Mouse (Mus musculus) MEL-GATA-1-ER (cell line): ENCODE measurements at regions not wholly inside any gene's neighbourhood (a gene's known extent, or its start where the extent isn't known, plus 50 kb on each side); places are given as distances from the start of the nearest gene placed in this dataset.

Experiments
- DNase-seq: peaks from one replicate; pipeline ENCODE4 v3.0.0-alpha.2; 2012; ENCODE audit warnings: low read depth; ENCODE audit errors: extremely low read depth

DNA sequence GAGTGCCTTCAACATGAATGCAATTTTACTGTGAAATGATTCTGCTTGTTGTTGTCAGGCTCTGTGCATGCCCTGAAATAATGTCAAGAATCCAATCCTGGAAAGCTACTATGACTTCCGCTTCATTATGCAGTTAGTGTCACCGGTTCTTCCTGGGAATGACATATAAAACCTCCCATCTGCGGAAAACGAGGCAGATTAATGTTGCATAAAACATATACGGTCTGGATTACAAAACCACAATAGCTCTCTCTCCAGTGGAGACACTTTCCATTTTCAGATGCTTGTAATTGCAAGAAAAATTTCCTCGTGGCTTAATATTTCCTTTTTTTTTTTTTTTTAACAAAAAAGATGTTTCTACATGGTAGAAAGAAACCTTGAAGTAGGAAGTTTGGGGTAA, 198.2 kb upstream of the Chl1 start:
- DNase-seq = no peak

DNA sequence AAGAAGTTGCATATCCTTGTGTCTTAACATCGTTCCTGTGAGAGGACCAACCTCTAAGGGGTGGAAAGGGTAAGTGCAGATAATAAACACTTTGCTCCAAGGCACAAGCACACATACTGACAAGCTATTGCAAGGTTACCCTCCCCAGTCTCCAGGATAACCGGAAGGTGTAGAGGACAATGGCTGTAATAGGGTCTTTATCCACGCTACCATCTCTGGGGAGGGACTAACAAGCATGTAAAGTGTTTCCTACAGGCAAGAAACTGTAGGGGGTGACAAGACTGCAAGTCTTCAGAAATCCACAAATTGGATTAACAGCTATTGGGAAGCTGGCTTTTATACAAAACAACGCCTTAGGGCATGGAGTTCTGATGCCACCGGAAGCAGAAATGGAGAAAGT, 197.5 kb upstream of the Chl1 start:
- no peak for DNase-seq

GRCm38 (mm10) chr6:103318081-103318480, 192.3 kb upstream of the Chl1 start:
- no peak for DNase-seq

- DNase-seq = no peak
Measured at GRCm38 (mm10) chr6:103318677-103319359, 191.6 kb upstream of the Chl1 start.

DNA sequence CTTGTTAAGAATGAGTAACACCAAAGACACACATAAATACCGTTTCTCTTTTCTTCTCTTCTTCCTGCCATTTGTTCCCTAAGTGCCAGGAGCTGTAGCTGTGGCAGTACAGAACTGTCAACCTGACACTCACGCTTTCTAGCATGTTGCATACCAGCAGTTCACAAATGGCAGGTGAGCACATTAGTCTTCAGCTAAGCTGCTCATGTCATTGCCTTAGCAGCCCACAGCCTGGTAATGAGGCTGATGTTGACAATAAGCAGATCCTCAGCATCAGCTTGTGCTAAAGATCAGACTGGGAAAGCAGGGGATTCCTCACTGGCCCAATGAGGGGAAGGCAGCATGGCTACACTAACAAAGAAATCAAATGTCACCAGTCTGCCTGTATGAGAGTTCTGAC, 190.4 kb upstream of the Chl1 start:
- DNase-seq = no peak

DNA sequence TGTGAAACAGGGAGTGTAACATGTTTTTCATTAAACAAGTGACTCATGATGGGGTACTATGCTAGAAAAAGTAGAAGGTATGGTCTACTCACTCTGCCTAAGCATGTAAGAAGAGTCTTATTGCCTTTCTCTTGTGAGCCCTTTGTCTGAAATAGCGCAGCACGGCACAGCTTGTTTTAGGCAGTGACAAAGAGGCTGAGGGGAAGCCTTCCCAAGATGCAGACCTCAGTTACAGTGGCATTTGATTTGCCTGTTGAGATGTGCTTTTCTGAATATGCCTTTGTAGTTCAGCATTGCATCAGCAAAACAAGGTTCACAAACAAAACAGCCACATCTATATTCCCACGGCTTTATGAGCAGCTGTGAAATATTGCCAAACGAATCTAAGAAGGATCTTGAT, 189.8 kb upstream of the Chl1 start:
- no peak for DNase-seq

DNA sequence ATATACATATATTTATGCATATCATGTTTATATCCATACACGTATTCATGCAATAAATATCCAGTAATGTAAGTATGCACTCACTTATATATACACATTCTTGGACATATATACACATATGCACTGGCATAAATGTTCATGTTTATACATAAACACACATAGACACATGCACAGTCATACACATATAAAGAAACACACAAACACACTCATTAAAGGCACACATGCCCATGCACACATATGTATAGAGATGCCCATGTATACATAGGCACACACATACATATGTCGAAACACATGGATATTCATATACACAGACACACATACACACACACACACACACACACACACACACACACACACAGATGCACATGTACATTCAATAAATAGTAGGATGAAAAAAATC, 189.3 kb upstream of the Chl1 start:
- no peak for DNase-seq

GRCm38 (mm10) chr6:103322442-103322841, 187.9 kb upstream of the Chl1 start:
- DNase-seq = no peak

DNA sequence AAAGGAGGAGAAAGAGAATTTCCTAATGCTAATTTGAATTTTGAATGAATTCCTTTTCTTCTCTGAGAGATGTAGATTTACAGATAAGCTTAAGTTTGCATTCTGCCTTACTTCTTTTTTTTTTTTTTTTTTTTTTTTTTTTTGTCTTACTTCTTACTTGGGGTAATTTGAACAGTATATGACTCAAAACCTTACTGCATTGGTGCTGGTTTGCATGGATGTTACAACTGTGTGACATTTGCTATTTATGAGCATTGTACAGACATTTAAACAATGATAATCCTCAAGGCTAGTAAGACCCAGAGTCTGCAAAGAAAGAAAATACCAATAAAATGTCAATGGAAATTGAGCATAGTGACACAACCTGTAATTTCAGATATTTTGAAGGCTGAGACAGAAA, 174.7 kb upstream of the Chl1 start:
- no peak for DNase-seq

GRCm38 (mm10) chr6:103339961-103340732, 170.2 kb upstream of the Chl1 start:
- DNase-seq = no peak

- no peak for DNase-seq
Measured at GRCm38 (mm10) chr6:103343515-103343914, 166.9 kb upstream of the Chl1 start.

DNA sequence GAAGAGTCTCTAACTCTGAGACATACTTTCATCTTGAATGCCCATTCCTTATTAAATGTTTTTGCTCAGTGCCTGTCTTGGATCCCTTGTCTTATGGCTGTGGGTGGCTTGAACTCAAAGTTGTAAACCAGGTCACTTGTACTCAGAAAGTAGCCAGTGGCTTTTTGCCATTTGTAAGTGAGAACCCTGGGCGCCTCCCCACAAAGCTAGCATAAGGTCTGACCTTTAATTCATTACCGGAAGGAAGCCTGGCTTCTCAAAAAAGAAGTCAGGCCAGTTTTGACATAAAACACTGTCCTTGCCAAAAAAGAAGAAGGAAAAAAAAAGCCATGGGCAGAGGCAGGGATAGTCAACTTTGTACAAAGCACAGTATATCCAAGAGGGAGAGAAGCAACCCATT, 166.0 kb upstream of the Chl1 start:
- no peak for DNase-seq

DNA sequence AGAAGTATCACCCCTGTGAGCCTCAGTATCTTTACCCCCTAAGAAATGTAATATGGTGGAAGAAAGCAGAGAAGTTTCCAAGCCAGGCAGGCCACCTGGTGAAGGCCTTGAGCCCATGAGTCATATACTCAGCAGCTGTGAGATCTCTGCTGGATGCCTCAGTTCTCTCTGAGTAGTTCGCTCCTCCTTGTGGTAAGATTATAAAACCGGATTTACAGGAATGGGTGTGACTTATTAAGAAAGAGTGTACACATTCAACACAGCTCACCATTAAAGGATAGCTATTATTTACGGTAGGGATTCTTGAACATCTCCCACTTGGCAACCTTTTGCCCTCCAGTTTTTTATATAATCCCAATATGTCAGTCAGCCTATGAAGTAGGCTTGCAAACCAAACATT, 165.2 kb upstream of the Chl1 start:
- DNase-seq = no peak

GRCm38 (mm10) chr6:103352405-103353124, 157.8 kb upstream of the Chl1 start:
- no peak for DNase-seq

DNA sequence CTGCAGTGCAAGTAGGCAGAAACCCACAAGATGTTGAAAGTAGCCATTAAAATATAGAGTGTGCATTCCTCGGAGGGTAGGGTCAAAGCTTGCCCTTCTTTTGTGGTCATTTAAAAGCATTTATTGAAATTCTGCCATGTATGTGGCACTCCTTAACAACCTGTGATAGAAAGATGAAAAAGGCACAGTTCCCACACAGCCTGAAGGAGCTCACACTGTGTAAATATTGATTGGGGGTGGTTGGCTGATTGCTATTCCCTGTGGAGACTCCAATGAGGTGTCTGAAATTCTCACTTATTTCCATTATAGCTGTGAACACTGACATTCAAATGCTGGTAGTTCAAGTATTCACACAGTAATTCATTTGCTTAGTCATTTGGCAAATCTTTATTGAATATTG, 157.0 kb upstream of the Chl1 start:
- DNase-seq = no peak

DNA sequence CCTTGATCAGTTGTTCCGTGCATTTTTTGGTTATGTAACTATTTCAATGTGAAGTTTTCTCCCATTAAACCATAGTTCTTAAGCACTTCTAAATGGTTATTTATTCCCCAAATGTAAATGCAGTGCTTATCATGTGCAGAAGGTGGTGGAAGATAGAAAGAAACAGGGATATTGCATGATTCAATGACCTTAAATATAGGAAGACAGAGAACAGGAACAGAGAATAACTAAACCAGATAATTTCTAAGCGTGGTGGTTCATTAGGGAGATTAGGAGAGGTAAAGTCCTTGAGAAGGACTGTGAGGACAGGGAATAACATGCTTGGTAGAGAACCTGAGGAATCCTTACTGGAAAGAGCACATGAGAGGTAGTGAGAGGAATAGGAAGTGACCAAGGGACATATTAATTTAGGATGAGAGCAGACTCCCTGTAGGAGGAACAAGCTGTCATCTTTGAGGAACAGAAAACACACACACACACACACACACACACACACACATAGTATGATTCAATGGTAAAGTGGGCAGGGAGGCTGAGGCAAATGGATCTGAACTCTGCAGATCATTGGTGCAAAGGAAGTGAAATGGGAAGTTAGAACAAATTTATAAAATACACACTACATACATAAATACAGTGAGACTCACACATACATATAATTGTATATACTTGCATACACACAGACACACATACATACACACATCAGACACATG, 143.4 kb upstream of the Chl1 start:
- DNase-seq = no peak

GRCm38 (mm10) chr6:103374956-103375355, 135.4 kb upstream of the Chl1 start:
- no peak for DNase-seq

DNA sequence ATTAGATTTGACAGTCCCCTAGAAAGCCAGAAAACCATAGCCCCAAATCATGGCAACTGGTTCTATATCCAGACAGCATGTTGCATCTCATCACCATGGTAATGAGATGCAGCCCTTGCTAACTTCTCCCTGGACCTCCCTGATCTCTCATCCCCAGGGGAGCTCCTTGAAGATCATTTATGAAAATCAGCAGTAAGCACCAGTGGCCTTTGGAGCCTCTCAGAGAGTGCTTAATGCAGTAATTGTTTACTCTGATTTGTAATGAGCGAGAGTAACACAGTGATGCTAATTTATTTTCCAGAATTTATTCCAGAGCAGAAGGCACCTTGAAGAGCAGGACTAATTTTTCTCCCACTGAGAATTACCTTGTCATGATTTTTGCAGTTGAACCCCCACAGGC, 133.1 kb upstream of the Chl1 start:
- no peak for DNase-seq

DNA sequence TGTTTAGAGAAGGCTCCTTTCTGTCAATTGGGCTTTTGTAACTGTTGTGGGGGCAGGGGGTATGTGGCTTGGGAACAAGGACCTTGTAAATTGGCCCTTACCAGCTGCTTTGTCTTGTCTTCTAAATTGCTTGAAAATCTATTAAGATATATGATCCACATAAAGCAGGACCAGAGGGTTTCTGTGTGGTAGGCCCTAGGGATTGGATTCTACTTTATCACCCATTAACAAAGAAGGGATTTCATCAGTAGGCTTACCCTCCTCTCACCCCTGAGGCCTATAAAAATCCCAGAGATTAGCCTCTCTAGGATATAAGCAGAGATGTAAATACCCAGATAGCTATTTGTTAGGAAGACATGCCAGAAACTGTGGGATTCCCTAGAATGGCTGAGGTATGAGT, 132.3 kb upstream of the Chl1 start:
- no peak for DNase-seq

DNA sequence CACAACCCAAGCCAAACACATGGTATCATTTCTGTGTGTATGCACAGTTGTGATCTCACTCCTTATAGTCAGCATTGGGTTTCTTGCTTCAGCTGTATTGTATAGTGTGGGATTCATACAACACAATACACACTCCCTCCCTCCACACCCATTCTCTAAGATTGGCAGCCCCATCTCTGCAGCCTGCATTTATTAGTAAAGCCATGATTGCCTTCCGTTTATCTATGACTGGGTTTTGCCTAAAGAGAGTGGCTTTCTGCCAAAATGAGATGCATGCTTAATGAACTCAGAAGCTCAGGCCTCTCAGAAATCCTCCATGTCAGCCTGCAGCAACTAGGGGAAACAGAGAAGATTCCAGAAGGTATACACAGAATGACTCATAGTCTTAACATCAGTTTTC, 129.4 kb upstream of the Chl1 start:
- no peak for DNase-seq

- no peak for DNase-seq
Measured at GRCm38 (mm10) chr6:103381930-103382329, 128.5 kb upstream of the Chl1 start.

DNA sequence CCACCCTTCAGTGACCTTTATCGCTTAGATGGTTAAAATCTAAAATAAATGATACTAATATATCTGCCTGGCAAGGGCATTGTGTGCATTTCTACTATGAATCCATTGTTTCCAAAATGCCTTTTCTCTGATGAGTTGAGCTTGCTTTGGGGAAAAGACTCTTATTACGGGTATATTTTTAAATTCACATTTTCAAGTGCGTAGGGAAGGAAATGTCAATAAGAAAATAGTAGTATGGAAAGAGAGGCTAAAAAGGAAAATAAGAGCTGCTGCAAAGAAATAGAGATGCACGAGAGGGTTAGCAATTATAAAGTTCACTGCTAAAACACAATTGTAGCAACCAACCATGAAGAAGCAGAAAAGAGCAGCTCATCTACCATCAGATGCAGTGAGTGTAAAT, 123.8 kb upstream of the Chl1 start:
- no peak for DNase-seq
